Mouse (Mus musculus) CD4-positive, CD25-positive, alpha-beta regulatory T cell, adult 4 months (primary cell): ENCODE results near the gene Serpina10. TPM values are rescaled to one million over a fixed set of nuclear protein-coding genes. Genes with fewer than 3 reads are reported as not detected.
"Not testable (repeated sequence)": the region's sequence is repeated elsewhere in the genome, so short reads cannot be mapped to it uniquely, and the experiment has no call there.

Experiments used
- ATAC-seq: one replicate; pipeline ENCODE4 v1.8.0; 2017
- polyA plus RNA-seq, 2 experiments: library from polyadenylated mRNA; unstranded; fragments of 100-300 nt; shearing (Covaris generic); gene quantifications; one replicate each; pipeline ENCODE4 v1.2.1; 2017

Gene Serpina10
- polyA plus RNA-seq, 2 experiments from 2014 or later = not detected

DNA sequence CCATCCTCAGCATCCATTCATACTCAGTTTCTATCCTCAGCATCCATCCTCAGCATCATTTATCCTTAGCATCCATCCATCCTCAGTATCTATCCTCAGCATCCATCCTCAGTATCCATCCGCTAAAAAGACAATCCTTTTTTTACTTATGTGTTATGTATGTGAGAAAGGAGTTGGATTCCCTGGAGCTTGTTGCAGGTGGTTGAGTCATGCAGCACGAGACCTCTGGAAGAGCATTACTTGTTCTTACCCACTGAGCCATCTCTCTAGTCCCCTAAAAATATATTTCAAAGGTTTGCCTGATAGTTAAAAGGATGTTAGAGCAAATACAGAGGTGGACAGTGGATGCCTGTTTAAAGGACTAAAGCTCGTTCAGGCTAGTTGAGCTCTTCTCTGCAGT lies 29.4 kb downstream of the Serpina10 start:
- ATAC-seq = no peak

GRCm38 (mm10) chr12:103600364-103600763 lies 30.9 kb downstream of the Serpina10 start:
- ATAC-seq = no peak

- ATAC-seq = no peak
Measured at GRCm38 (mm10) chr12:103598411-103598810, 32.8 kb downstream of the Serpina10 start.

DNA sequence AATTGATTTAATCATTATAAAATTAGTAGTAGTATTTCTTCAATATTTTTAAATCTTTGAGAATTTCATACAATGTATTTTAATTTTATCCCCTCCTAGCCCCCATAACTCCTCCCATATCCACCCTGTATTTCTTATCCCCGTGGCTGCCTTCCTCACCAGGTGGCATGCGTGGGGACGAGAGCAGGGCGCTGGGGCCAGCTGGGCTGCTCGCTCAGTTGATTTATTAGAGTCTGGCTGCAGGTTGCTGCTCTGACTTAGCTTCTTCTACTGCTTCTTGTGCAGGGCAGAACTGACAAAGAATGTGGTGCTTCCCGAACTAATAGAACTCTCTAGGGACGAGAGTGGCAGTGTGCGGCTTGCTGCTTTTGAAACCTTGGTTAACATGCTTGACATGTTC lies 47.5 kb downstream of the Serpina10 start:
- no peak for ATAC-seq

DNA sequence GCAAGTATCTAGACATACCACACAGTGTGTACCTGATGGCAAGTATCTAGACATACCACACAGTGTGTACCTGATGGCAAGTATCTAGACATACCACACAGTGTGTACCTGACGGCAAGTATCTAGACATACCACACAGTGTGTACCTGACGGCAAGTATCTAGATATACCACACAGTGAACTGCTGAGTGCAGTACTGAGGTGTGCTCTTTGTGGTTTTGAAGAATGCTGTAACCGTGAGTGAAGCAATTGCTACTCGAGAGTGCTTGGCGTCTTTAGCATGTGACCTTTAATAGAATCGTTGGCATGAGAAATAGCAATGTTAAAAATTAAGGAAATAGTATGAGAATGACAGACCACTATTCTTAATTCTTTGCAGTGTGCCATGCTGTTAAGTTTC lies 53.1 kb downstream of the Serpina10 start:
- not testable (repeated sequence) for ATAC-seq

GRCm38 (mm10) chr12:103569690-103570089 lies 61.6 kb downstream of the Serpina10 start:
- ATAC-seq = no peak

GRCm38 (mm10) chr12:103567129-103567528 lies 64.1 kb downstream of the Serpina10 start:
- ATAC-seq = no peak

DNA sequence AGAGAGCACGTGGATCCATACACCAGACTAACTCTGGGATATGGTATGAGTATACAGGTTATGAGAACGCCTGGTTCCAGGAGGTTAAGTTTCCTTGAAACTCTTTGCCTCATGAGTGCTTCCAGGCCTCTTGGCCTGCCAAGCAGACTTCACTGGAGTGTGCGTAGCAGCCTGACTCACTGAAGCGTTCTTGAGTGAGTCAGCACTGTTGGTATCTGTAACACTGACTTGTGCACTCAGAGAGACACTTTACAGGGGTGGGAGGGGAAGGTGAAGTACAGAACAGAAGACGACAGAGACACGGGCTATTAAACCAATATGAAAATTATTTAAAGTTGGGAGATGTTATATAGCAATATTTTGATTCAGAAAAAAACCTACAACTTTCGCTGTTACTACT lies 66.1 kb downstream of the Serpina10 start:
- ATAC-seq = no peak

Other genes starting within 250 kb of the Serpina10 start
- gene Otub2, start 242.8 kb downstream of the Serpina10 start, polyA plus RNA-seq = 1 to 10 TPM; 1.4 to 1.5 TPM
- under 1 TPM in 1 of 2 experiments, not detected in 1; 0.90 TPM for gene 9330161L09Rik, start 223.6 kb downstream of the Serpina10 start, polyA plus RNA-seq
- gene Ddx24, start 205.6 kb downstream of the Serpina10 start, polyA plus RNA-seq = 100 to 1,000 TPM; 250 to 324 TPM
- 100 to 1,000 TPM; 343 to 436 TPM for gene Ifi27, start 197.2 kb downstream of the Serpina10 start, polyA plus RNA-seq
- gene Ifi27l2a, start 187.8 kb downstream of the Serpina10 start, polyA plus RNA-seq = 1,000 to 10,000 TPM; 1,231 to 1,594 TPM
- gene Ifi27l2b, start 174.2 kb downstream of the Serpina10 start, polyA plus RNA-seq = under 1 TPM in 1 of 2 experiments, not detected in 1; 0.40 TPM
- gene Ppp4r4, start 99.2 kb downstream of the Serpina10 start, polyA plus RNA-seq = under 1 TPM in 1 of 2 experiments, not detected in 1; 0.36 TPM
- not detected for gene Serpina6, start 25.8 kb upstream of the Serpina10 start, polyA plus RNA-seq
- not detected for gene Serpina16, start 44.7 kb upstream of the Serpina10 start, polyA plus RNA-seq
- gene Serpina1f, start 64.1 kb upstream of the Serpina10 start, polyA plus RNA-seq = not detected
- not detected for gene Serpina1d, start 142.1 kb upstream of the Serpina10 start, polyA plus RNA-seq
- not detected for gene Serpina1b, start 198.9 kb upstream of the Serpina10 start, polyA plus RNA-seq
- not detected for gene Serpina1a, start 232.1 kb upstream of the Serpina10 start, polyA plus RNA-seq